Mouse (Mus musculus): ENCODE measurements around the gene Ecel1. TPM values are rescaled to one million over a fixed set of nuclear protein-coding genes. Genes with fewer than 3 reads are reported as not detected.
A peak's percentile ranks its signal among the peaks of the same experiment; 100 is the strongest.

Gene Ecel1
- polyA plus RNA-seq, 1 experiment from 2014 or later = 5.7 TPM

- WGBS = 23% methylated on average over 4 of the region's 4 CpGs
- Histone ChIP-seq H3K27me3 (ENCODE audit: control insufficient read depth, insufficient read depth, low read length) (peaks cover 21% of the 10 kb centered on the region), H3K4me1 (ENCODE audit: control insufficient read depth, insufficient read depth, low read length) (no peaks in the 10 kb centered on the region; the same call in 1 of the 2 replicates), H3K36me3 (ENCODE audit: control insufficient read depth, insufficient read depth, low read length) (no peaks in the 10 kb centered on the region), H3K9ac (ENCODE audit: low read length) (no peak within 1 kb of the TSS), H3K4me2 (ENCODE audit: low read depth, low read length) (no peak within 1 kb of the TSS), H3K27ac (ENCODE audit: low read length) (no peak within 1 kb of the TSS), H3K4me3 (replicated peaks; ENCODE audit: low read length) (no peak within 1 kb of the TSS), H3K9me3 (replicated peaks; ENCODE audit: control insufficient read depth, low read length) (no peaks in the 10 kb centered on the region)
- ATAC-seq (ENCODE audit: insufficient read depth, low FRiP score) = no peak
These were observed 34.1 kb upstream of the Ecel1 start, which contains the start of gene Chrnd for GRCm38 (mm10) chr1:87190429-87190828. TSS of gene Chrnd (plus strand) at chr1:87190607.

- Histone ChIP-seq H3K36me3 (ENCODE audit: control insufficient read depth, insufficient read depth, low read length) (no peaks in the 10 kb centered on the region), H3K4me3 (replicated peaks; ENCODE audit: low read length) (peak overlapping the region; percentile 60), H3K9me3 (replicated peaks; ENCODE audit: control insufficient read depth, low read length) (no peaks in the 10 kb centered on the region), H3K27ac (ENCODE audit: low read length) (no peak overlapping the region), H3K4me1 (ENCODE audit: control insufficient read depth, insufficient read depth, low read length) (peaks cover 3% of the 10 kb centered on the region; the same call in 1 of the 2 replicates), H3K27me3 (ENCODE audit: control insufficient read depth, insufficient read depth, low read length) (peaks cover 42% of the 10 kb centered on the region), H3K4me2 (ENCODE audit: low read depth, low read length) (peak overlapping the region; percentile 98), H3K9ac (ENCODE audit: low read length) (peak overlapping the region; percentile 72)
- 0 out of 2 replicates have a peak, but pooled peaks have one; percentile 25 for ATAC-seq (ENCODE audit: insufficient read depth, low FRiP score)
- under 1% methylated on average over 15 of the region's 15 CpGs for WGBS
These were observed 30.7 kb upstream of the Ecel1 start for GRCm38 (mm10) chr1:87187037-87187355.

- peak overlapping the region; percentile 98 for H3K4me2 ChIP-seq (ENCODE audit: low read depth, low read length)
- H3K27me3 ChIP-seq (ENCODE audit: control insufficient read depth, insufficient read depth, low read length) = peaks cover 42% of the 10 kb centered on the region
- ATAC-seq (ENCODE audit: insufficient read depth, low FRiP score) = 0 out of 2 replicates have a peak, but pooled peaks have one; percentile 18
- peaks cover 3% of the 10 kb centered on the region; the same call in 1 of the 2 replicates for H3K4me1 ChIP-seq (ENCODE audit: control insufficient read depth, insufficient read depth, low read length)
- no peaks in the 10 kb centered on the region for H3K9me3 ChIP-seq (replicated peaks; ENCODE audit: control insufficient read depth, low read length)
- peak overlapping the region; percentile 72 for H3K9ac ChIP-seq (ENCODE audit: low read length)
- H3K27ac ChIP-seq (ENCODE audit: low read length) = no peak overlapping the region
- 3% methylated on average over 54 of the region's 54 CpGs for WGBS
- H3K4me3 ChIP-seq (replicated peaks; ENCODE audit: low read length) = peak overlapping the region; percentile 60
- H3K36me3 ChIP-seq (ENCODE audit: control insufficient read depth, insufficient read depth, low read length) = no peaks in the 10 kb centered on the region
These were observed 30.1 kb upstream of the Ecel1 start for GRCm38 (mm10) chr1:87186261-87187036.

- peaks cover 42% of the 10 kb centered on the region for H3K27me3 ChIP-seq (ENCODE audit: control insufficient read depth, insufficient read depth, low read length)
- 17% methylated on average over 13 of the region's 13 CpGs for WGBS
These were observed 29.2 kb upstream of the Ecel1 start for GRCm38 (mm10) chr1:87185526-87185925.

GRCm38 (mm10) chr1:87184751-87185139, 28.4 kb upstream of the Ecel1 start:
- Histone ChIP-seq H3K4me2 (ENCODE audit: low read depth, low read length) (peak overlapping the region; percentile 10; the same call in 1 of the 2 replicates), H3K27ac (ENCODE audit: low read length) (no peak overlapping the region), H3K4me1 (ENCODE audit: control insufficient read depth, insufficient read depth, low read length) (peaks cover 3% of the 10 kb centered on the region; the same call in 1 of the 2 replicates), H3K9me3 (replicated peaks; ENCODE audit: control insufficient read depth, low read length) (no peaks in the 10 kb centered on the region), H3K9ac (ENCODE audit: low read length) (no peak overlapping the region), H3K27me3 (ENCODE audit: control insufficient read depth, insufficient read depth, low read length) (peaks cover 42% of the 10 kb centered on the region), H3K4me3 (replicated peaks; ENCODE audit: low read length) (no peak overlapping the region), H3K36me3 (ENCODE audit: control insufficient read depth, insufficient read depth, low read length) (no peaks in the 10 kb centered on the region)
- 16% methylated on average over 20 of the region's 20 CpGs for WGBS
- no peak for ATAC-seq (ENCODE audit: insufficient read depth, low FRiP score)

More at GRCm38 (mm10) chr1:87185526-87185925, 29.2 kb upstream of the Ecel1 start:
- Histone ChIP-seq H3K4me1 (ENCODE audit: control insufficient read depth, insufficient read depth, low read length) (peaks cover 3% of the 10 kb centered on the region; the same call in 1 of the 2 replicates), H3K27ac (ENCODE audit: low read length) (no peak overlapping the region), H3K9ac (ENCODE audit: low read length) (no peak overlapping the region), H3K36me3 (ENCODE audit: control insufficient read depth, insufficient read depth, low read length) (no peaks in the 10 kb centered on the region), H3K4me3 (replicated peaks; ENCODE audit: low read length) (no peak overlapping the region), H3K4me2 (ENCODE audit: low read depth, low read length) (no peak overlapping the region), H3K9me3 (replicated peaks; ENCODE audit: control insufficient read depth, low read length) (no peaks in the 10 kb centered on the region)
- ATAC-seq (ENCODE audit: insufficient read depth, low FRiP score) = no peak

- ATAC-seq (ENCODE audit: insufficient read depth, low FRiP score) = no peak
- Histone ChIP-seq H3K4me3 (replicated peaks; ENCODE audit: low read length) (no peak overlapping the region), H3K9me3 (replicated peaks; ENCODE audit: control insufficient read depth, low read length) (no peaks in the 10 kb centered on the region), H3K36me3 (ENCODE audit: control insufficient read depth, insufficient read depth, low read length) (no peaks in the 10 kb centered on the region), H3K27ac (ENCODE audit: low read length) (no peak overlapping the region), H3K27me3 (ENCODE audit: control insufficient read depth, insufficient read depth, low read length) (peaks cover 42% of the 10 kb centered on the region), H3K9ac (ENCODE audit: low read length) (no peak overlapping the region), H3K4me2 (ENCODE audit: low read depth, low read length) (peak overlapping the region; percentile 10; the same call in 1 of the 2 replicates), H3K4me1 (ENCODE audit: control insufficient read depth, insufficient read depth, low read length) (peaks cover 3% of the 10 kb centered on the region; the same call in 1 of the 2 replicates)
- WGBS = 31% methylated on average over 15 of the region's 15 CpGs
These were observed 27.9 kb upstream of the Ecel1 start for GRCm38 (mm10) chr1:87183998-87184750.

GRCm38 (mm10) chr1:87183013-87183412, 26.7 kb upstream of the Ecel1 start, which contains the start of gene Prss56:
TSS of gene Prss56 (plus strand) at chr1:87183313.
- 48% methylated on average over 9 of the region's 9 CpGs for WGBS
- Histone ChIP-seq H3K4me3 (replicated peaks; ENCODE audit: low read length) (no peak within 1 kb of the TSS), H3K36me3 (ENCODE audit: control insufficient read depth, insufficient read depth, low read length) (no peaks in the 10 kb centered on the region), H3K9ac (ENCODE audit: low read length) (no peak within 1 kb of the TSS), H3K4me2 (ENCODE audit: low read depth, low read length) (no peak within 1 kb of the TSS), H3K9me3 (replicated peaks; ENCODE audit: control insufficient read depth, low read length) (no peaks in the 10 kb centered on the region), H3K27me3 (ENCODE audit: control insufficient read depth, insufficient read depth, low read length) (peaks cover 41% of the 10 kb centered on the region), H3K27ac (ENCODE audit: low read length) (no peak within 1 kb of the TSS), H3K4me1 (ENCODE audit: control insufficient read depth, insufficient read depth, low read length) (peaks cover 3% of the 10 kb centered on the region; the same call in 1 of the 2 replicates)
- no peak for ATAC-seq (ENCODE audit: insufficient read depth, low FRiP score)

- ATAC-seq (ENCODE audit: insufficient read depth, low FRiP score) = no peak
- Histone ChIP-seq H3K36me3 (ENCODE audit: control insufficient read depth, insufficient read depth, low read length) (no peaks in the 10 kb centered on the region), H3K9ac (ENCODE audit: low read length) (no peak overlapping the region), H3K27me3 (ENCODE audit: control insufficient read depth, insufficient read depth, low read length) (peaks cover 25% of the 10 kb centered on the region), H3K9me3 (replicated peaks; ENCODE audit: control insufficient read depth, low read length) (no peaks in the 10 kb centered on the region), H3K4me3 (replicated peaks; ENCODE audit: low read length) (no peak overlapping the region), H3K4me2 (ENCODE audit: low read depth, low read length) (no peak overlapping the region), H3K27ac (ENCODE audit: low read length) (no peak overlapping the region), H3K4me1 (ENCODE audit: control insufficient read depth, insufficient read depth, low read length) (peaks cover 7% of the 10 kb centered on the region)
- 36% methylated on average over 5 of the region's 5 CpGs for WGBS
These were observed 24.6 kb upstream of the Ecel1 start for GRCm38 (mm10) chr1:87180896-87181295.

GRCm38 (mm10) chr1:87175852-87176292, 19.6 kb upstream of the Ecel1 start:
- Histone ChIP-seq H3K27ac (ENCODE audit: low read length) (no peak overlapping the region), H3K9ac (ENCODE audit: low read length) (no peak overlapping the region), H3K4me2 (ENCODE audit: low read depth, low read length) (no peak overlapping the region), H3K36me3 (ENCODE audit: control insufficient read depth, insufficient read depth, low read length) (no peaks in the 10 kb centered on the region), H3K9me3 (replicated peaks; ENCODE audit: control insufficient read depth, low read length) (no peaks in the 10 kb centered on the region), H3K4me1 (ENCODE audit: control insufficient read depth, insufficient read depth, low read length) (peaks cover 7% of the 10 kb centered on the region), H3K4me3 (replicated peaks; ENCODE audit: low read length) (no peak overlapping the region), H3K27me3 (ENCODE audit: control insufficient read depth, insufficient read depth, low read length) (0 out of 2 replicates have a peak, but pooled peaks cover 6% of the 10 kb centered on the region)
- 10% methylated on average over 11 of the region's 11 CpGs for WGBS
- ATAC-seq (ENCODE audit: insufficient read depth, low FRiP score) = peak; percentile 83

All from stomach, embryonic 16.5 days (tissue).